Mouse (Mus musculus): Measurements from ENCODE around the gene Ssr4. TPM values are rescaled to one million over a fixed set of nuclear protein-coding genes. Genes with fewer than 3 reads are reported as not detected.
A peak's percentile ranks its signal among the peaks of the same experiment; 100 is the strongest.

The Ssr4 gene
- polyA plus RNA-seq, 1 experiment: 53.1 TPM

DNA sequence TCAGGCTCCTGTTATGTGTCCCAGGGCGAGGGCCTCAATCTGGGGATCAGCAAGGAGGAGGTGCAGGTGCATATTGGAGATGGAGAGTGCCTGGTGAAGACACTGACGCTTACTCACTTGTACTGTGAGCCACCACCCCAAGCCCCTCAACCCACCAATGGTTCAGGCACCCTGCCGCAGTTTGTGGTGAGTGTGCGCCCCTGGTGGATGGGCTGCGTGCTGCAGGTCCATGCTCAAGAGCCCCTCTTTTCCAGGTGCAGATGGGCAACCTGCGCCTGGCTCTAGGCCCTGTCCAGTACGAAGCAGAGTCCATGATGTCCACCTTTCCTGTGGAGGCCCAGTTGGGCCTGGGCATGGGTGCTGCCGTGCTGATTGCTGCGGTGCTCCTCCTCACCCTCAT, 19.6 kb upstream of the Ssr4 start:
- Histone ChIP-seq H3K4me1 (peaks cover 61% of the 10 kb centered on the region), H3K9me3 (no peaks in the 10 kb centered on the region), H3K4me3 (replicated peaks) (no peak overlapping the region), H3K27me3 (replicated peaks) (peaks cover 40% of the 10 kb centered on the region), H3K36me3 (replicated peaks; ENCODE audit: low read length) (peaks cover 41% of the 10 kb centered on the region)
- TF ChIP-seq GATA1 (IDR thresholded peaks at IDR 0.05; ENCODE audit: borderline replicate concordance, low read length) (no peak), FLI1 (IDR thresholded peaks at IDR 0.05; ENCODE audit: low read length) (no peak)

- no peaks in the 10 kb centered on the region for H3K9me3 ChIP-seq
- TF ChIP-seq GATA1 (IDR thresholded peaks at IDR 0.05; ENCODE audit: borderline replicate concordance, low read length): no peak
- peaks cover 19% of the 10 kb centered on the region for H3K4me1 ChIP-seq
- no peak within 1 kb of the TSS for H3K4me3 ChIP-seq (replicated peaks)
- H3K27me3 ChIP-seq (replicated peaks): peaks cover 33% of the 10 kb centered on the region
- H3K36me3 ChIP-seq (replicated peaks; ENCODE audit: low read length): peaks cover 73% of the 10 kb centered on the region
Measured at GRCm38 (mm10) chrX:73774168-73774760, 12.6 kb upstream of the Ssr4 start, which contains the start of gene Srpk3. Gene Srpk3, plus strand, starts transcription at chrX:73774405.

- H3K4me3 ChIP-seq (replicated peaks): no peak overlapping the region
- no peaks in the 10 kb centered on the region for H3K9me3 ChIP-seq
- peaks cover 74% of the 10 kb centered on the region for H3K36me3 ChIP-seq (replicated peaks; ENCODE audit: low read length)
- TF ChIP-seq FLI1 (IDR thresholded peaks at IDR 0.05; ENCODE audit: low read length) (no peak), GATA1 (IDR thresholded peaks at IDR 0.05; ENCODE audit: borderline replicate concordance, low read length) (no peak)
- H3K4me1 ChIP-seq: peaks cover 13% of the 10 kb centered on the region
- H3K27me3 ChIP-seq (replicated peaks): peaks cover 31% of the 10 kb centered on the region
Measured at GRCm38 (mm10) chrX:73774802-73775483, 11.9 kb upstream of the Ssr4 start.

- Histone ChIP-seq H3K36me3 (replicated peaks; ENCODE audit: low read length) (peaks cover 70% of the 10 kb centered on the region), H3K4me3 (replicated peaks) (no peak overlapping the region), H3K9me3 (peaks cover 8% of the 10 kb centered on the region; the same call in 1 of the 2 replicates), H3K4me1 (peaks cover 20% of the 10 kb centered on the region), H3K27me3 (replicated peaks) (peaks cover 29% of the 10 kb centered on the region)
- TF ChIP-seq FLI1 (IDR thresholded peaks at IDR 0.05; ENCODE audit: low read length) (no peak), GATA1 (IDR thresholded peaks at IDR 0.05; ENCODE audit: borderline replicate concordance, low read length) (no peak)
Measured at GRCm38 (mm10) chrX:73782227-73782626, 4.6 kb upstream of the Ssr4 start.

GRCm38 (mm10) chrX:73785666-73786065, 1.2 kb upstream of the Ssr4 start:
- TF ChIP-seq GATA1 (IDR thresholded peaks at IDR 0.05; ENCODE audit: borderline replicate concordance, low read length) (no peak), FLI1 (IDR thresholded peaks at IDR 0.05; ENCODE audit: low read length) (no peak)

DNA sequence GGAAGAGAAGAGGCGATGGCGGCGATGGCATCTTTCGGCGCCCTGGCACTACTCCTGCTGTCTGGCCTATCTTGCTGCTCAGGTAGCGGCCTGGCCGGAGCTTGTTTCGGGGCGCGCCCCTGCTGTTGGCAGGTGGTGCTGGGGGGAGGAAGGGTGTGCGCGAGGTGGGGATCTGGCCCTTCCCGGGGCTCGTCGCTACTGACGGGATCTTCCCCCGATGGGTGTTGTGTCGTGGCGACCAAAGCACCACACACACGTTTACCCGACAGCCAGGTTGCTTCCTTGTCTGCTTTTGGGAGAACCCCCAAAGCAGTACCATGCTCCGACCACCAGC, 364 bp downstream of the Ssr4 start:
- Histone ChIP-seq H3K4me1 (peaks cover 42% of the 10 kb centered on the region), H3K27me3 (replicated peaks) (peaks cover 32% of the 10 kb centered on the region), H3K4me3 (replicated peaks) (peak overlapping the region; percentile 93), H3K9me3 (peaks cover 10% of the 10 kb centered on the region; the same call in 1 of the 2 replicates), H3K36me3 (replicated peaks; ENCODE audit: low read length) (peaks cover 57% of the 10 kb centered on the region)
- TF ChIP-seq GATA1 (IDR thresholded peaks at IDR 0.05; ENCODE audit: borderline replicate concordance, low read length) (no peak), FLI1 (IDR thresholded peaks at IDR 0.05; ENCODE audit: low read length) (no peak)

More at GRCm38 (mm10) chrX:73785666-73786065, 1.2 kb upstream of the Ssr4 start:
- H3K27me3 ChIP-seq (replicated peaks): peaks cover 33% of the 10 kb centered on the region
- peak overlapping the region; percentile 93 for H3K4me3 ChIP-seq (replicated peaks)
- H3K9me3 ChIP-seq: peaks cover 10% of the 10 kb centered on the region; the same call in 1 of the 2 replicates
- H3K36me3 ChIP-seq (replicated peaks; ENCODE audit: low read length): peaks cover 58% of the 10 kb centered on the region
- peaks cover 42% of the 10 kb centered on the region for H3K4me1 ChIP-seq

DNA sequence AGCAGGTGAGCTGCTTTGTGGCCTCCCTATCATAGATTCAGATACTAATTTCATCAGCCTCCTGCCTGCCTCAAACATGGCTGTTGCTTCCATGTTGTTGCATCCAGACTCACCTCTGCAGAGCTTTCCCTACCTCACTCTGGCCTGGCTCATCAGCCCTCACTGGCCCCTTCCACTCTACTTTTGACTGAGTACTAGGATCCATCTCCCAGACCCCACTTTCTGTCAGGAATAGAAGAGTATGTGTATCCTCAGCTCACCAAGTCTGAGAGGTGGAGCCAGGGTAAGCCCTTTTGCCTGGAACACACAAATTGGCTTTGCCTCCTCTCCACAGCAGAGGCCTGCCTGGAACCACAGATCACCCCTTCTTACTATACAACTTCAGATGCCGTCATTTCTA, 1.7 kb downstream of the Ssr4 start:
- TF ChIP-seq GATA1 (IDR thresholded peaks at IDR 0.05; ENCODE audit: borderline replicate concordance, low read length): no peak
- TF ChIP-seq FLI1 (IDR thresholded peaks at IDR 0.05; ENCODE audit: low read length): no peak
- H3K4me1 ChIP-seq: peaks cover 38% of the 10 kb centered on the region
- peak overlapping the region; percentile 93 for H3K4me3 ChIP-seq (replicated peaks)
- H3K36me3 ChIP-seq (replicated peaks; ENCODE audit: low read length): peaks cover 50% of the 10 kb centered on the region
- peaks cover 31% of the 10 kb centered on the region for H3K27me3 ChIP-seq (replicated peaks)
- H3K9me3 ChIP-seq: peaks cover 10% of the 10 kb centered on the region; the same call in 1 of the 2 replicates

DNA sequence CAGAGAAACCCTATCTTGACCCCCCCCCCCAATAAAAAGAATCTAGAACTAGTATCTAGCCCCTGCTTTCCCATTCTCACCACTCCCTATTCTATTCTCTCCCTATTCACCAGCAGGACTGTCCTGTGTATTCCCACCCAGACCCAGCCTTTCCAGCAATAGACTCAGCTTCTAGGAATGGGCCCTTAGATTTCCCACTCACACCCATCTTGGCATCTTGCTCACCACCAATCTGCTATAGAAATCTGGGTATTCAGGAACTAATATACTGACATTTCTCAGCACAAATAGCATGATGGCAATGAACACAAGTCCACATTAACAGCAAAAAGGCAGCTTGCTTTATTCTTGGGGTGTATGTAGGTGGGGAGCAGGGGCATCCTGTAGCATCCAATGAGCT, 6.2 kb downstream of the Ssr4 start:
- H3K4me3 ChIP-seq (replicated peaks): no peak overlapping the region
- peaks cover 20% of the 10 kb centered on the region for H3K4me1 ChIP-seq
- peaks cover 56% of the 10 kb centered on the region for H3K36me3 ChIP-seq (replicated peaks; ENCODE audit: low read length)
- TF ChIP-seq FLI1 (IDR thresholded peaks at IDR 0.05; ENCODE audit: low read length) (no peak), GATA1 (IDR thresholded peaks at IDR 0.05; ENCODE audit: borderline replicate concordance, low read length) (no peak)
- H3K27me3 ChIP-seq (replicated peaks): peaks cover 38% of the 10 kb centered on the region
- no peaks in the 10 kb centered on the region for H3K9me3 ChIP-seq

DNA sequence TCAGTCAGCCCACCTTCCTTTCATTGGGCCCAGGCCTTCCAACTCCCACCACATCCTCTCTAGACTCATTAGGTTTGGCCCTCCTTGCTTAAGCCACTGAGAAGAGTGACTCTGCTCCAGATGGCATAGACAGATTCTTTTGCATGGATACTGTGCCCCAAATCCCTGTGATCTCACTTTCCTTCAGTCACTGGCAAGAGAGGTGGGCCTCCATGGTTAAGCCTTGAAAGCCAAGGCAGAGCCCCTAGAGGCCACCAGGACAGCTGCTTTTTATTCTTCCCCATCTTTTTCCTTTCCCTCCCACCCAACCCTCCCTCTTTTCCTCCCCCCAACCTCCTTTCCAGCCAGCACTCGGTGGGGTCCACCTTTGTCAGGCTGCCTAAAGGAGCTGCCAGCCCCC, 6.7 kb downstream of the Ssr4 start:
- peaks cover 40% of the 10 kb centered on the region for H3K27me3 ChIP-seq (replicated peaks)

GRCm38 (mm10) chrX:73797511-73797910, 10.7 kb downstream of the Ssr4 start:
- no peak overlapping the region for H3K4me3 ChIP-seq (replicated peaks)
- H3K9me3 ChIP-seq: no peaks in the 10 kb centered on the region
- peaks cover 17% of the 10 kb centered on the region for H3K36me3 ChIP-seq (replicated peaks; ENCODE audit: low read length)
- peaks cover 9% of the 10 kb centered on the region for H3K4me1 ChIP-seq
- TF ChIP-seq GATA1 (IDR thresholded peaks at IDR 0.05; ENCODE audit: borderline replicate concordance, low read length) (no peak), FLI1 (IDR thresholded peaks at IDR 0.05; ENCODE audit: low read length) (no peak)
- H3K27me3 ChIP-seq (replicated peaks): peaks cover 55% of the 10 kb centered on the region

More for the DNA sequence above, 6.7 kb downstream of the Ssr4 start:
- Histone ChIP-seq H3K4me1 (peaks cover 21% of the 10 kb centered on the region), H3K9me3 (no peaks in the 10 kb centered on the region), H3K36me3 (replicated peaks; ENCODE audit: low read length) (peaks cover 54% of the 10 kb centered on the region), H3K4me3 (replicated peaks) (no peak overlapping the region)
- no peak for TF ChIP-seq FLI1 (IDR thresholded peaks at IDR 0.05; ENCODE audit: low read length)
- TF ChIP-seq GATA1 (IDR thresholded peaks at IDR 0.05; ENCODE audit: borderline replicate concordance, low read length): no peak

Data from megakaryocyte, embryonic 14.5 days (primary cell).